Mouse (Mus musculus) spleen, adult 18-20 months (tissue): ENCODE results near the gene Rbbp8nl.
"Not testable (repeated sequence)": the region's sequence is repeated elsewhere in the genome, so short reads cannot be mapped to it uniquely, and the experiment has no call there.

Experiments
- DNase-seq, 2 experiments: peaks; one replicate each; pipeline ENCODE4 v3.0.0; 2022; ENCODE audit warnings: mixed read lengths in 2 of 2

Gene Rbbp8nl

GRCm38 (mm10) chr2:180279321-180279720 lies 10.4 kb downstream of the Rbbp8nl start:
- no peak for DNase-seq

GRCm38 (mm10) chr2:180277773-180278320 lies 11.8 kb downstream of the Rbbp8nl start:
- no peak for DNase-seq

- DNase-seq: no peak
These were observed 12.8 kb downstream of the Rbbp8nl start for GRCm38 (mm10) chr2:180276851-180277259.

- DNase-seq: no peak
These were observed 13.3 kb downstream of the Rbbp8nl start for GRCm38 (mm10) chr2:180276385-180276784.

DNA sequence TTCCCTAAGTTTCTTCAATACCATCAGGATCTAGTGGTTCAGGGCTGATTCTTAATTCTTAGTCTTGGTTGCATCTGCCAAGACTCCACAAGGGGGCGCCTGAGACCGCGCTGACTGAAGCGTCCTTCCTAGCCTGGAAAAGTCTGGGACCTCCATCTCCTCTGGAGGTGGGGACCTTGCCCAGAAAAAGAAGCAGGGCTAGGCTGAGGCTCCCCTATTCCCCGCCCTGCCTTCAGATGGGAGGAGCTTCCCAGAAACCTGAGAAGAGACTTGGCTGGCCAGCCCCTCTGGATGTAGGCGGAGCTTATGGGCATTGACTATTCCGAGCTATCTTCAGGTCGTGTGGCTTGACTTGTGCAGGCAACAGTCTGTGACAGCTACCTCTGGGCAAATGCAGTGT lies 13.8 kb downstream of the Rbbp8nl start:
- peak; percentile 47 to 76 for DNase-seq

GRCm38 (mm10) chr2:180274523-180274922 lies 15.2 kb downstream of the Rbbp8nl start:
- DNase-seq: no peak

DNA sequence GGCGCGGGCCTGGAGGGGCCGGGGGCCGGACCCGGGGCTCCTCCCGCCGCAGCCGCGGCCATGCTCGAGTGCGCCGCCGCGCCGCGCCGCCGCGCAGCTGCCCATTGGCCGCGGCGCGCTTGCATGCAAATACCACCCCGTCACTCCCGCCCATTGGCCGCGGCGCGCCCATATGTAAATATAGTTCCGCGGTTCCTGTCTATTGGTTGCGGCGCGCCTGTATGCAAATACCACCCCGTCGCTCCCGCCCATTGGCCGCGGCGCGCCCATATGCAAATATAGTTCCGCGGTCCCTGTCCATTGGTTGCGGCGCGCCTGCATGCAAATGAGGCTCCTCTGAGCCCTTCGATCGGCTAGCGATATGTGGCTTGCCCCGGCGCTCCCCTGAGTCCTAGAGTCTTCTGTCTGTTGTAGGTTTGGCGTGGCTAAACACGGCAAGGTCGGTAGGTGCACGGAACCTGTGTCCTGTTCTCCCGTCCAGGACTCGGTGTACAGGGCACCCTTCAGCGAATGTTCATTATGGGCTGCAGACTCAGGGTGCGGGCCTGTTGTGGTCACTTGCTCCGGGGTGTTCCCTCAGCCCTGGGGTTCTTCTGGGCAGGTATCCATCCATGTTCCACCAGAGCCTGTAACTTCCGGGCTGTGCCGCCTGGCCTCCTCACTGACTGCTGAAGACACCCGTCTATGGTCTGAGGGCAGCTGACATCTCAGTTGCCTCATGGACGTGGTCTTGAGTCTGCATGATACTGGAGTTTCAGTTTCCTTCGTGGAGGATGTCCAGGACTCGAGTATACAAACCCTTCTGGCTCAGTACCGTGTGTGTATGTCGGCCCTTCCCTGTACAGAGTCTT lies 16.1 kb downstream of the Rbbp8nl start, which contains the start of gene Cables2:
Gene Cables2 (minus strand): TSS at position 103 of the 851 bp plus-strand sequence.
- peak; percentile 83 to 88 for DNase-seq

DNA sequence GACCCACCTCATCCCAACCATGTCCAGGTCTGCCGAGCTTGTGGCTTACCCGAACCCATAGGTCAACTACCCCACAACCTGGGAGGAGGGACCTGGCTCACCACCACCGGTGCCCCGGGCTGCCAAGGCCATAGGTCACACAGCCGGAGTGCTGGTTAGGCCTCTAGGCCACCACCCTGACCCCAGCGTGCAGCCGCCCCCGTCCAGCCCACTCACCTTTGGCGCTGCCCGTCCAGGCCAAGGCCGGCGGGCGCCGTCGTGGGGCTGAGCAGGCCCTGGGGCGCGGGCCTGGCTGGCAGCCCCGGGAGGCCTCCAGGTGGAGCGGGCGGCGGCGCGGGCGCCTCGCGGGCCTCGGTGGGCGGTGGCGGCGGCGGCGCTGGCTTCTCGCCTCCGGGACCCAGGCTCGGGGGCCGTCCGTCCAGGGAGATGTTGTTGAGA lies 16.8 kb downstream of the Rbbp8nl start:
- DNase-seq: no peak

DNA sequence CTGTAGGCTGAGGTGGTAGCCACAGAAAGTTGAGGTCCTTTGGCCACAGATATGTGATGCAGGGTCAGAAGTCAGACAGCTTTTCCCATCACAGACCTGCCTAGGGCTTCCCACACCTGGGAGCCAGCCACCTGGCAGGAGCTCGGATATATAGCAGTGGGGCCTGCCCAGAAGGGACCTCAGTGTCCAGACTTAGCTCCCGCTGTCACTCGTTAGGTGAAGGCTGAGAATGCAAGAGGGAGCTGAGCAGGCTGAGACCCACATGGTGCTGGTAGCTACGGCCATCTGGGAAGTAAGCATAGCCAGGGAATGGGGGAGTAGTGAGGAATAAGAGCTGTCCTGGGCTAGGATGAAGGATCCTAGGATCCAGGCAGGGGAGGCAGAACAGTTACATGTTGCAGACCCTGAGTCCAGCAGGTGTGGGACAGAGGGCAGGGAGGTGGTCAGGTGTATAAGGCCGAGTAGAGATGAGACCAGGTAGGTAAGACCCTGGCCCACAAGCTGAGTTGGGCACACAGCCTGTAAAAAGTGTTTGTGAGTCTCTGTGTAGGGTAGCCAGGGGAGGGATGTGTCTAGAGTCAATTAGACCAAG lies 17.8 kb downstream of the Rbbp8nl start:
- DNase-seq: no peak

DNA sequence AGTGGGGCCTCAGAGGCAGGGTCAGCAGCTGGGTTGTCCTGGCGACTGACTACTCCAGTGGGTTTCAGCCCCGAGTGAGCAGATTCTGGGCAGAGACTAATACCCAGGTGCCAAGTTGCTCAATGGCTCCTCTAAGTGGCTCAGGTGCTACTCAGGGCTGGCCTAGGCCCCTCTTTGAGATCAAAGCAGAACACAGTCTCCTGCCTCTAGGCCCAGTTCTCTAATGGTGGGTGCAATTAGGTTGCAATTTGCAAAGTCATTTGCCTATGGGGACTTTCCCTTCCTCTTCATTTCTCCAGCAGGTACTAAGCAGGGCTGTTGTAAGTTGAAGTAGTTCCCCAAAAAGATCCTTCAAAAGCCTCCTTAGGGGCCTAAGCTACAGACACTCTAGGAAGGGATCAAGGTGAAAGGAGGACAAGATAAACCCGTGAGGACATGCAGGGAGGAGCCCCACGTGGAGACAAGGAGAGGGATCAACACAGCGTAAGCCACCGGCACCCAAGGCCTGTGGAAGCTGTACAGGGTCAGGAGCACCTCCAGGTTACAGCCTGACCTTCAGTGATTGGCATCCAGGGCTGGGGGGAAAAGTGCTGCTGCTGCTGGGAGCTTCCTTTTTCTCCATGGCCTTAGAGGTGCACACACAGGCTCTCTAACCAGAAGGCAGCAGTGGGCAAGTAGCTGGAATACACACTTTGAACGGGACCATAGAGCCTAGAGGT lies 19.0 kb downstream of the Rbbp8nl start:
- peak; percentile 35 for DNase-seq

DNA sequence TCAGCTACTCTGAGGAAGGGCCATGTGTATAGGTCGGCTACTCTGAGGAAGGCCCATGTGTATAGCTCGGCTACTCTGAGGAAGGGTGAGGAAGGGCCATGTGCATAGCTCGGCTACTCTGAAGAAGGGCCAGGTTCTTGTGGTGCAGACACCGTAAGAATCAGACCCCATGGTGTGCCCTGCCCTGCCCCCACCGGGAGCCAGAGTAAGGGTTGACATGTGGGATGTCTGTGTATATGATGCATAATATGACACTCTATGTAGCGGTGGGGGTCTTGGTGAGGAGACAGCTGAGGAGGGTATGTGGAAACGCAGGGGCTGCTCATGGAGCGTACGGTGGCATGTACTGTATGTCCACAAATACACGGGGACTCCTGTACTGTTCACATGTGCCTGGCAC lies 20.4 kb downstream of the Rbbp8nl start:
- DNase-seq: no peak

- no peak for DNase-seq
These were observed 21.7 kb downstream of the Rbbp8nl start for GRCm38 (mm10) chr2:180267955-180268354.

GRCm38 (mm10) chr2:180262891-180263290 lies 26.8 kb downstream of the Rbbp8nl start:
- no peak for DNase-seq

- DNase-seq: no peak
These were observed 27.2 kb downstream of the Rbbp8nl start for GRCm38 (mm10) chr2:180262441-180262840.

GRCm38 (mm10) chr2:180261901-180262300 lies 27.8 kb downstream of the Rbbp8nl start:
- no peak for DNase-seq

- DNase-seq: no peak
These were observed 28.8 kb downstream of the Rbbp8nl start for GRCm38 (mm10) chr2:180260610-180261480.

GRCm38 (mm10) chr2:180259826-180260609 lies 29.7 kb downstream of the Rbbp8nl start:
- not testable (repeated sequence) for DNase-seq

DNA sequence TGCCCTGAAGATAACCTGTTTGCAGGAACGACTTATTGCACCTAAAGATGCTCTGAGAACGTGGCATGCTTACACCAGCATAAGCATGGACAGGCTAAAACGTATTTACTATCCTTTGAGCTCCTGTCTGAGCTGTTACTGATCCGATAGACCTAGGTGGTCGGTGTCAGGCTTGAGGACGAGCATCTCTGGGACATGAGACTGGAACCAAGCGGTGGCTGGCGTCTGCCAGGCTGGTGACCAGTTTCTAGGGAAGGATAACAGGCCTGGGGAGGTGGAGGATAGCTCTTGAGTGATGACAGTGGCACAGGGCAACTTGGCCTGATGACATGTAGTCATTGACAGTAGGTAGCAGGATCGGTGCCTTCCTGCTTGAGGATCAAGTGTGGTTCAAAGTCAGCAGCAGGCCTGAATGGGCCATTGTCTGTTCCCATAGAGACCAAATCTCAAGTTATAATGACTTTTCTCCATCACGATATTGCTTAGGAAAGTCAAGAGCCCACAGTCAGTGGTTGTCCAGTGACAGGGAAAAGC lies 30.7 kb downstream of the Rbbp8nl start:
- DNase-seq: not testable (repeated sequence)

DNA sequence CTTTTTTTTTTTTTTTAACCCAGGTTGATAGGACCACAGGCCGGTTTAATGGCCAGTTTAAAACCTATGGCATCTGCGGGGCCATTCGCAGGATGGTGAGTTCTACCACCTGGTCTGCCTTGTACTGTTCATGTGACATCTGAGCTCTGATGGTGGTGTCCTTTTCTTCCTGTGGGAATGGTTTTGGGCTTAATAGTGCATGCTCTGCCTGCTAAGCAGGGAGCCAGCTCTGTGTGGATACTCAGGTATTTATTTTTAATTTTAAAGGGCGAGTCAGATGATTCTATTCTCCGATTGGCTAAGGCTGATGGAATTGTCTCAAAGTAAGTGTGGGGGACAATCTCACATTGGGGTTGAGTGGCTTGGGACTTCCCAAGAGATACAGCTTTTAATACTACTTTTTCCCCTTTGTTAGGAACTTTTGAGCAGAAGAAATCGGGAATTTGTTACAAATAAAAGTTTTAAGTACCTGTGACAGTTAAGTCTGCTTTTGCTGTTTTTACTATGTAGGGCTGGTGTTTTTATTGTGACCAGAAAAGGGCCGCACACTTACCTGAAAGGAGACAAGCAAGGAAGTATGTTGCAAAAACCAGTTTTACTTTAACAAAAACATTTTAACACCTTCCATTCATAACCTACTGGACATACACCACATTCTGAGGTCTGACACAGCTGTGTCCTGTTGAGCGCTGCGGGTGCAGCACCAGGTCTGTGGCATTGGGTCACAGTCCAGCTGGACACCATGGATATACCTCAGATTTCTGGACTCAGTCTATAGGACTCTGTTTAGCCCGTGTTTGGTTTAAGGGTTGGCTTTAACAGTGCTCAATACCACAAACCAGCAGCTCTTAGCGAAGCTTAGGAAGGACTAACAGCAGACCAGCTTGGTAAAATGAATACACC lies 31.5 kb downstream of the Rbbp8nl start:
- DNase-seq: no peak

DNA sequence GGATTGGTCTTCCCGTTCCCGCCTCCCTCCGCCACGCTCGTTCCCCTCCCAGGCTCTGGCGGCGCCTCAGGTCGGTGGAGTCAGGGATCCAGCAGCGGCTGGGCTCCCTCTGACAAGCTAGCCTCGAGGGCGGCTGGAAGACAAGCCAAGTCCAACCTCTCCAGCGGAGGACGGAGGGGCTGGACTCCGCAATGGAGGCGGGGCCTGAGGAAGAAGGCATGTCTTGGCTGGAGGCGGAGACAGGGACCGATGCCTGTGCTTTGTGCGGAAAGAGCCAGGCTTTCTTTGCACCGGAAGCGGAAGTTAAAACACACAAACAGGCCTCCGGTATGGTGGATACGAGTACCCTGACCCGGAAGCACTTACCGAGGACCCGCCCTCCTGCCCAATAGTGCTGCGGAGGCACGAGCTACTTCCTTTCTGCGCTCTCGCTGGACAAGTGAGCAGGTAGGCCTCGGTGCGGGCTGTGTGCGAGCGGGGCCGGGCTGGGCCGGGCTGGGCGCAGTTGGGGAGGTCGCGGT lies 32.6 kb downstream of the Rbbp8nl start, which contains the start of gene Rps21:
Gene Rps21 (plus strand): TSS at position 377 of the 521 bp plus-strand sequence.
- DNase-seq: peak; percentile 92 to 94
